Mouse (Mus musculus): ENCODE results near the gene Chrdl2.

- TF ChIP-seq GATA1 (IDR thresholded peaks at IDR 0.05; ENCODE audit: borderline replicate concordance, low read length): no peak
- no peak for TF ChIP-seq FLI1 (IDR thresholded peaks at IDR 0.05; ENCODE audit: low read length)
Measured at GRCm38 (mm10) chr7:99995186-99995585, 10.8 kb upstream of the Chrdl2 start.

All from megakaryocyte, embryonic 14.5 days (primary cell).